Mouse (Mus musculus) liver, postnatal 0 days (tissue): Measurements from ENCODE around the gene Samd15.

Experiments used
- CTCF ChIP-seq: sonication (generic); IDR thresholded peaks from 2 replicates; pipeline ENCODE4 v1.5.1; 2016; ENCODE audit warnings: antibody characterized with exemption, low read depth
- EP300 ChIP-seq: IDR thresholded peaks from 2 replicates; pipeline ENCODE4 v1.6.1; 2016; ENCODE audit warnings: antibody characterized with exemption, low read depth, mild to moderate bottlenecking

- TF ChIP-seq CTCF (no peak), EP300 (0 out of 2 replicates have a peak, but pooled peaks have one; percentile 13)
These were observed 41.4 kb upstream of the Samd15 start for GRCm38 (mm10) chr12:87158099-87158498.
